Mouse (Mus musculus): Measurements from ENCODE around the gene Stambp. TPM values are rescaled to one million over a fixed set of nuclear protein-coding genes. Genes with fewer than 3 reads are reported as not detected.

Stambp gene
- total RNA-seq, 2 experiments from 2014 or later, result 11.9 to 13.8 TPM

GRCm38 (mm10) chr6:83505554-83505953 is 67.0 kb downstream of the Stambp start:
- no peak for DNase-seq
- intact Hi-C loops (cut with DNase I), result no loop called here

- DNase-seq, result no peak
- intact Hi-C loops (cut with DNase I), result no loop called here
These were observed 69.2 kb downstream of the Stambp start for GRCm38 (mm10) chr6:83503361-83503760.

DNA sequence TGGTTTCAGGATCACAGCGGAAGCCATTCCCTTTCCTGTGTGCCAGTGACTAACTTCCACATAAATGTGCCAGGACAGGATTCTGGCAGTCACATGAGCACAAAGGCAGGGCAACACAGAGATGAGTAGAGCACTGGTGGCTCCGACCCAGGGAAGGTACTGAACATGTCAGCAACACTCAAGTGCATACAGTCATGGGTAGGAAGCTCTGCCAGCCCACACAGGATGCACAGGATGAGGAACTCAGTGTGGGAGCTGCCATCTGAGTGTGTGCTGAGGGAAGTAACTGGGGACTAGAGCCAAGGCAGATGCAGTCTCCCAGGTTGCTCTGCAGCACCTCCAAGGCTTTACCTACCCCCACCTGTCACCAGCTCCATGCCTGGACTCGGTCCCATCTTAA is 69.9 kb downstream of the Stambp start:
- intact Hi-C loops (cut with DNase I), result no loop called here
- DNase-seq, result peak in 1 of 2 experiments; percentile 45

- no peak for DNase-seq
- intact Hi-C loops (cut with DNase I), result no loop called here
These were observed 70.8 kb downstream of the Stambp start for GRCm38 (mm10) chr6:83501524-83502310.

DNA sequence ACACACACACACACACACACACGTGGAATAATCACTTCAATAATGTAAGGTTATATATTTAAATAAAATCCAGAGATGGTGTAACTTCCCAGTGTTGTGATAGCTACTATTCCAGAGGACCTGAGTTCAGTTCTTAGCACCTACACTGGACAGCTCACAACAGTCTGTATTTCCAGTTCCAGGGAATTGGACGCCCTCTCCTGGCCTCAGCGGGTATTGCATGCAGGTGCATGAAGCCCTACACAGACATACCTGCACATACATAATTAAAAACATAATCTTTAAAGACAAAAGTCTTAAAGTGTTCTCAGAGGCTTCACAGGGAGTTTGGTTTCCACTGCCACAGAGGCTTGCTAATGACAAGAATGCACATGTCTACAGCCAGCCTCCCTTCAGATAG is 72.1 kb downstream of the Stambp start:
- no peak for DNase-seq
- intact Hi-C loops (cut with DNase I), result no loop called here

- DNase-seq, result no peak
- intact Hi-C loops (cut with DNase I), result no loop called here
These were observed 73.5 kb downstream of the Stambp start for GRCm38 (mm10) chr6:83499078-83499477.

- intact Hi-C loops (cut with DNase I), result no loop called here
- no peak for DNase-seq
These were observed 75.5 kb downstream of the Stambp start for GRCm38 (mm10) chr6:83496753-83497710.

GRCm38 (mm10) chr6:83496009-83496752 is 76.3 kb downstream of the Stambp start:
- DNase-seq, result peak in 1 of 2 experiments; percentile 37
- intact Hi-C loops (cut with DNase I), result no loop called here

Other genes with a start within 250 kb of the Stambp start
- gene Mthfd2, start 246.8 kb downstream of the Stambp start, total RNA-seq (2021), result 1 to 10 TPM; 2.2 to 3.0 TPM
- gene Mob1a, start 246.7 kb downstream of the Stambp start, total RNA-seq (2021), result 10 to 100 TPM; 22.9 to 24.9 TPM
- gene Bola3, start 223.6 kb downstream of the Stambp start, total RNA-seq (2021), result 100 to 1,000 TPM; 329 to 387 TPM
- gene Tet3, start 113.6 kb downstream of the Stambp start, total RNA-seq (2021), result 10 to 100 TPM; 27.2 to 27.6 TPM
- gene Dguok, start 65.8 kb downstream of the Stambp start, total RNA-seq (2021), result 10 to 100 TPM; 31.6 to 32.7 TPM
- 1 to 10 TPM; 1.5 to 2.4 TPM for gene Actg2, start 36.5 kb downstream of the Stambp start, total RNA-seq (2021)
- not detected for gene Clec4f, start 83.5 kb upstream of the Stambp start, total RNA-seq (2021)
- under 1 TPM; 0.79 to 0.83 TPM for gene Cd207, start 105.1 kb upstream of the Stambp start, total RNA-seq (2021)
- gene Vax2, start 138.5 kb upstream of the Stambp start, total RNA-seq (2021), result not detected
- gene Atp6v1b1, start 170.3 kb upstream of the Stambp start, total RNA-seq (2021), result not detected
- gene Ankrd53, start 189.9 kb upstream of the Stambp start, total RNA-seq (2021), result not detected
- gene Tex261, start 203.1 kb upstream of the Stambp start, total RNA-seq (2021), result 10 to 100 TPM; 83.1 to 86.0 TPM
- gene Nagk, start 222.3 kb upstream of the Stambp start, total RNA-seq (2021), result 10 to 100 TPM; 19.7 to 20.6 TPM